Mouse (Mus musculus) midbrain, embryonic 14.5 days (tissue): ENCODE measurements around the gene Afp. TPM values are rescaled to one million over a fixed set of nuclear protein-coding genes. Genes with fewer than 3 reads are reported as not detected.

Experiments used
- ATAC-seq: fragments of 200-750 bp; cut with Nextera tagmentation; 2 replicates; pipeline ENCODE4 v1.8.0; 2017; ENCODE audit warnings: moderate number of reproducible peaks, moderate library complexity; ENCODE audit not compliant: low FRiP score, low TSS enrichment
- DNase-seq: peaks from one replicate; pipeline ENCODE4 v3.0.0-alpha.2; 2015
- H3K27ac ChIP-seq: fragments of 300-500 bp; sonication (generic); replicated peaks from 2 replicates; pipeline ENCODE4 v1.5.1; 2014; ENCODE audit warnings: mild to moderate bottlenecking, low read depth, low read length, moderate library complexity
- H3K27me3 ChIP-seq: fragments of 300-500 bp; sonication (generic); 2 replicates; pipeline ENCODE4 v1.6.1; 2014; ENCODE audit warnings: low read length, control low read depth, mixed read lengths; ENCODE audit not compliant: control insufficient read depth, insufficient read depth
- H3K36me3 ChIP-seq: fragments of 300-500 bp; sonication (generic); 2 replicates; pipeline ENCODE4 v1.6.1; 2014; ENCODE audit warnings: low read length, control low read depth; ENCODE audit not compliant: control insufficient read depth, insufficient read depth
- H3K4me1 ChIP-seq: fragments of 300-500 bp; sonication (generic); 2 replicates; pipeline ENCODE4 v1.6.1; 2014; ENCODE audit warnings: mild to moderate bottlenecking, antibody characterized with exemption, low read length, control low read depth; ENCODE audit not compliant: control insufficient read depth, insufficient read depth
- H3K4me2 ChIP-seq: fragments of 300-500 bp; sonication (generic); 2 replicates; pipeline ENCODE4 v1.6.1; 2014; ENCODE audit warnings: mild to moderate bottlenecking, low read length, moderate library complexity
- H3K4me3 ChIP-seq: fragments of 300-500 bp; sonication (generic); replicated peaks from 2 replicates; pipeline ENCODE4 v1.5.1; 2014; ENCODE audit warnings: low read depth, low read length
- H3K9ac ChIP-seq: fragments of 300-500 bp; sonication (generic); replicated peaks from 2 replicates; pipeline ENCODE4 v1.6.1; 2014; ENCODE audit warnings: mild to moderate bottlenecking, low read length, moderate library complexity
- H3K9me3 ChIP-seq: fragments of 300-500 bp; sonication (generic); 2 replicates; pipeline ENCODE4 v1.6.1; 2016; ENCODE audit warnings: low read length, control low read depth, mixed read lengths; ENCODE audit not compliant: control insufficient read depth
- WGBS: fragments of 180-500 bp; shearing (Covaris S2); extraction: QIAGEN DNeasy Blood & Tissue Kit; methylation state at CpG from one replicate; pipeline ENCODE4 v1.1.7; 2014; 5-methylcytosine and 5-hydroxymethylcytosine counted together
- polyA plus RNA-seq: library from polyadenylated mRNA; unstranded; fragments of >200 nt; fragmentation: Nextera tagmentation; extraction: Ambion mirVana; gene quantifications from 2 replicates; pipeline ENCODE4 v1.2.1, GENCODE M21; 2014

Gene Afp
- polyA plus RNA-seq: 0.35 TPM in 1 of 2 replicates, not detected in the other

- no peak within 1 kb of the TSS for H3K9ac ChIP-seq
- H3K27ac ChIP-seq: no peak within 1 kb of the TSS
- no peak within 1 kb of the TSS for H3K4me2 ChIP-seq
- H3K9me3 ChIP-seq: no peaks in the 10 kb centered on the region
- WGBS: 90% methylated on average over 7 of the region's 7 CpGs
- H3K36me3 ChIP-seq: no peaks in the 10 kb centered on the region
- H3K4me3 ChIP-seq: no peak within 1 kb of the TSS
- no peaks in the 10 kb centered on the region for H3K4me1 ChIP-seq
- ATAC-seq (no peak), DNase-seq (no peak)
- no peaks in the 10 kb centered on the region for H3K27me3 ChIP-seq
These were observed at the start of gene Afp for GRCm38 (mm10) chr5:90490518-90490917. Gene Afp, plus strand, starts transcription at chr5:90490737.

GRCm38 (mm10) chr5:90447577-90447976 is 43.0 kb upstream of the Afp start:
- Histone ChIP-seq H3K4me3 (no peak overlapping the region), H3K36me3 (no peaks in the 10 kb centered on the region), H3K27ac (no peak overlapping the region), H3K4me1 (no peaks in the 10 kb centered on the region), H3K4me2 (no peak overlapping the region), H3K27me3 (no peaks in the 10 kb centered on the region), H3K9ac (no peak overlapping the region), H3K9me3 (no peaks in the 10 kb centered on the region)
- DNase-seq (no peak), ATAC-seq (no peak)
- 97% methylated on average over 3 of the region's 3 CpGs for WGBS

GRCm38 (mm10) chr5:90449961-90450360 is 40.6 kb upstream of the Afp start:
- H3K9ac ChIP-seq: no peak overlapping the region
- no peaks in the 10 kb centered on the region for H3K27me3 ChIP-seq
- no peak overlapping the region for H3K27ac ChIP-seq
- H3K4me3 ChIP-seq: no peak overlapping the region
- H3K9me3 ChIP-seq: no peaks in the 10 kb centered on the region
- H3K4me2 ChIP-seq: no peak overlapping the region
- no peak for DNase-seq
- WGBS: 87% methylated on average over 5 of the region's 5 CpGs
- ATAC-seq: no peak
- no peaks in the 10 kb centered on the region for H3K36me3 ChIP-seq
- no peaks in the 10 kb centered on the region for H3K4me1 ChIP-seq

- Histone ChIP-seq H3K9me3 (no peaks in the 10 kb centered on the region), H3K36me3 (no peaks in the 10 kb centered on the region), H3K27me3 (no peaks in the 10 kb centered on the region), H3K4me3 (no peak overlapping the region), H3K4me2 (no peak overlapping the region), H3K4me1 (no peaks in the 10 kb centered on the region), H3K9ac (no peak overlapping the region), H3K27ac (no peak overlapping the region)
- no peak for DNase-seq
- ATAC-seq: no peak
- 75% methylated on average over 4 of the region's 4 CpGs for WGBS
These were observed 37.8 kb upstream of the Afp start for GRCm38 (mm10) chr5:90452711-90453110.

- H3K4me1 ChIP-seq: no peaks in the 10 kb centered on the region
- DNase-seq (no peak), ATAC-seq (no peak)
- H3K27me3 ChIP-seq: no peaks in the 10 kb centered on the region
- no peak overlapping the region for H3K4me2 ChIP-seq
- H3K4me3 ChIP-seq: no peak overlapping the region
- H3K27ac ChIP-seq: no peak overlapping the region
- no peaks in the 10 kb centered on the region for H3K9me3 ChIP-seq
- WGBS: 90% methylated on average over 1 of the region's 1 CpGs
- H3K9ac ChIP-seq: no peak overlapping the region
- no peaks in the 10 kb centered on the region for H3K36me3 ChIP-seq
These were observed 33.3 kb upstream of the Afp start for GRCm38 (mm10) chr5:90457241-90457640.

- H3K4me1 ChIP-seq: no peaks in the 10 kb centered on the region
- H3K27ac ChIP-seq: no peak overlapping the region
- H3K36me3 ChIP-seq: no peaks in the 10 kb centered on the region
- no peak for ATAC-seq
- H3K27me3 ChIP-seq: no peaks in the 10 kb centered on the region
- no peaks in the 10 kb centered on the region for H3K9me3 ChIP-seq
- H3K4me2 ChIP-seq: no peak overlapping the region
- no peak for DNase-seq
- H3K4me3 ChIP-seq: no peak overlapping the region
- H3K9ac ChIP-seq: no peak overlapping the region
- 85% methylated on average over 5 of the region's 5 CpGs for WGBS
These were observed 31.8 kb upstream of the Afp start for GRCm38 (mm10) chr5:90458727-90459126.

- H3K27ac ChIP-seq: no peak within 1 kb of the TSS
- H3K9me3 ChIP-seq: no peaks in the 10 kb centered on the region
- no peaks in the 10 kb centered on the region for H3K4me1 ChIP-seq
- 92% methylated on average over 8 of the region's 8 CpGs for WGBS
- ATAC-seq (no peak), DNase-seq (no peak)
- H3K27me3 ChIP-seq: no peaks in the 10 kb centered on the region
- H3K9ac ChIP-seq: no peak within 1 kb of the TSS
- no peaks in the 10 kb centered on the region for H3K36me3 ChIP-seq
- H3K4me3 ChIP-seq: no peak within 1 kb of the TSS
- H3K4me2 ChIP-seq: no peak within 1 kb of the TSS
These were observed 29.9 kb upstream of the Afp start, which contains the start of gene Alb for GRCm38 (mm10) chr5:90460619-90461018. Gene Alb, plus strand, starts transcription at chr5:90460897.

- Histone ChIP-seq H3K9ac (no peak overlapping the region), H3K4me2 (no peak overlapping the region), H3K4me3 (no peak overlapping the region), H3K9me3 (no peaks in the 10 kb centered on the region), H3K36me3 (no peaks in the 10 kb centered on the region), H3K27me3 (no peaks in the 10 kb centered on the region), H3K27ac (no peak overlapping the region), H3K4me1 (no peaks in the 10 kb centered on the region)
- WGBS: 67% methylated on average over 4 of the region's 4 CpGs
- no peak for DNase-seq
- ATAC-seq: no peak
These were observed 23.7 kb upstream of the Afp start for GRCm38 (mm10) chr5:90466806-90467205.

GRCm38 (mm10) chr5:90467245-90467644 is 23.3 kb upstream of the Afp start:
- H3K4me1 ChIP-seq: no peaks in the 10 kb centered on the region
- ATAC-seq: no peak
- 10% methylated on average over 6 of the region's 6 CpGs for WGBS

More at GRCm38 (mm10) chr5:90467245-90467644, 23.3 kb upstream of the Afp start:
- no peak overlapping the region for H3K4me2 ChIP-seq
- H3K9me3 ChIP-seq: no peaks in the 10 kb centered on the region
- H3K36me3 ChIP-seq: no peaks in the 10 kb centered on the region
- H3K27ac ChIP-seq: no peak overlapping the region
- DNase-seq: peak; percentile 14
- H3K4me3 ChIP-seq: no peak overlapping the region
- H3K27me3 ChIP-seq: no peaks in the 10 kb centered on the region
- H3K9ac ChIP-seq: no peak overlapping the region
